Mouse (Mus musculus) heart, adult 8-10 months (tissue): ENCODE data around the gene Psmd1. TPM values are rescaled to one million over a fixed set of nuclear protein-coding genes. Genes with fewer than 3 reads are reported as not detected.
"Not testable (repeated sequence)": the region's sequence is repeated elsewhere in the genome, so short reads cannot be mapped to it uniquely, and the experiment has no call there.

Experiments
- DNase-seq: peaks from one replicate; pipeline ENCODE4 v3.0.0; 2022; ENCODE audit warnings: low spot score
- total RNA-seq, 4 experiments: library from RNA; stranded (reverse); gene quantifications; 2 replicates each; pipeline ENCODE4 v1.2.4; 2022

Gene Psmd1
- 100 to 1,000 TPM in 3 of 4 experiments, 10 to 100 TPM in 1; 95.7 to 115 (median 109) TPM for total RNA-seq

DNA sequence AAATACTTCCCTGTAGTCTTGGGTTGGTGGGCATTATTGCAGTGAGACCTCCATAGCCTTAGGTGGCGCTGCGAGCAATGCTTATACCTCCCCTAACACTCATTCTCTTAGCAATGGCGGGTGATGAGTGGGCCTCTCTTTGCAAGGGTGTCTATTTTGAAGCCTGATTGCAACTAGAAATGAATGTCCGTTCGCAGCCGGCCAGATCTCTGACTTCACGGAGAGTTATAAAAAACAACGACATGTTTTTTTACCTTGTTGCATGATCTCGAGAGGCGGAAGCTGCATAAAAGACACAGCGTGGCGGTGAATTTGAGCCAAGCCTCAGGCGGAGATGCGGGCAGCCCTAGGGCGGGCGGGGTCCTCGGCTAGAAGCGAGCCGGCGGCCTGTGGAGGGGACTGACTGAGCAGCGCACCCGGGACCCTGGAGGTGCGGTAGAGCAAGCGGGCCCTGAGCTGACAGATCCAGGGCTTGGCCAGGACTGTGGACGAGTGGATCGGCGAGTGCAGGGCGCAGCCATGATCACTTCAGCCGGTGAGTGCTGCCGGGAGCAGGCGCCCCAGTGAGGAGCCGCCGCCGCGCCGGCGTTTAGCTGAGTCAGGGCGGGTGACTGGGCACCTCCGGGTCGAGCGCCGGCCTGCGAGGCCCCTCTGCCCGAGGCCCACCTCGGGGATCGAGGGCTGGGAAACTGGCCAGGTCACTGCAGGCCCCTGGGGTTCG lies at the start of gene Psmd1:
Gene Psmd1 (plus strand): TSS at position 117 of the 721 bp plus-strand sequence.
- peak; percentile 91 for DNase-seq

DNA sequence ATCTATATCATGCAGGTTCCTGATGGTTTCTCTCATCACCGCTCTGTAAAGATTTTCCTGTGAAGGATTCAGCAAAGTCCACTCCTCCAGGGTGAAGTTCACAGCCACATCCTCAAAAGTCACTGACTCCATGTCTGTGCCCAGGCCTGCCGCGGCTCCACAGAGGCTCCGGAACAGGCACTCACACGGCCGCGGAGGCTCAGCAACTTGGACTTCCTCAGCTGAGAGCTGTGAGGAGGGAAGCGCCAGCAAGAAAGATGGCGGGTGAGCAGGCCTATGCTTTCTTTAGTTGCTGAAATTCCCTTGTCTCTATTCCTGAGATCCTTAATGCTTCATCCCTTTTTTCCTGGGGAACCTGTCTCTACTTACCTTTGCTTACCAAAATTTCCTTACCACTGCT lies 48.4 kb upstream of the Psmd1 start:
- not testable (repeated sequence) for DNase-seq

- DNase-seq = no peak
Observed at GRCm38 (mm10) chr1:86016516-86016915, 47.7 kb upstream of the Psmd1 start, which contains the start of gene Spata3. Spata3 (plus strand) TSS chr1:86016816.

DNA sequence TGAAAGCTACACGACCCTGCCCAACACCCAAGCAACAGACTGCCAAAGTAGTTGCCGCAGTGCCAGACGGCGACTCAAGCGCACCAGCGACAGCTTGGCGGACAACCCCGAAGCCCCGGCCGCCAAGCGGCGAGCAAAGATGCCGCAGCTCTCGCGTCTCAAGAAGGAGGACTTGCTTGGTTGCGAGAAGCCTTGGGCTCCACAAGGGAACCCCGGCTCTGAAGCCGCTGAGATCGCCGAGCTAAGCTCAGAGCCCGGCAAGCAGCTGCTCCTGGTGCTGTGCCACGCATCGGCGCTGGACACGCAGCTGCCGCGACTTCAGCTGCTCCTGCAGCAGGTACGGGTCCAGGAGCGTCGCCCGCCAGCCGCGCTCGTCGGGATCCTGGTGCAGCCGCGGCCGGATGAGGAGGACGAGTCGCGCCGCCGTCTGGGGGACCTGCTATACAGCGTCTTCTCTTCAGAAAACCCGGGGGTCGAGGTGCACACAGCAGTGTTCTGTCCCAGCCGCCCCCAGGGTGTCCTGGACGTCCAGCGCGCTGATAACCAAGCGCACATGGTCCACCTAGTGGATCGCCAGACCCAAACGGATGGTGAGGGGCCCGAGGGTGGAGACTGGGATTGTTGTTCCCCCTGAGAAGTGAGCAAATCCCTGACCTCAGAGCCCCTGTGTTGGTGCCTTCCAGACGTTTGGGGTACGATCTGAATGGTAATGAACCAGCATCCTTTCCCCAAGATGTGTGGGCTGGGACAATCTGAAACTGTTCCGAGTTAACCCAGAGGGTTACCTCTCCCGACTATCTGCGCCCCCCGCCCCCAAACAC lies 45.7 kb upstream of the Psmd1 start:
- no peak for DNase-seq

- no peak for DNase-seq
Observed at GRCm38 (mm10) chr1:86021365-86021989, 42.7 kb upstream of the Psmd1 start.

GRCm38 (mm10) chr1:86032273-86032987 lies 31.8 kb upstream of the Psmd1 start:
- DNase-seq = no peak

- peak; percentile 40 for DNase-seq
Observed at GRCm38 (mm10) chr1:86038191-86038951, 25.8 kb upstream of the Psmd1 start.

GRCm38 (mm10) chr1:86040131-86040530 lies 24.1 kb upstream of the Psmd1 start:
- no peak for DNase-seq

DNA sequence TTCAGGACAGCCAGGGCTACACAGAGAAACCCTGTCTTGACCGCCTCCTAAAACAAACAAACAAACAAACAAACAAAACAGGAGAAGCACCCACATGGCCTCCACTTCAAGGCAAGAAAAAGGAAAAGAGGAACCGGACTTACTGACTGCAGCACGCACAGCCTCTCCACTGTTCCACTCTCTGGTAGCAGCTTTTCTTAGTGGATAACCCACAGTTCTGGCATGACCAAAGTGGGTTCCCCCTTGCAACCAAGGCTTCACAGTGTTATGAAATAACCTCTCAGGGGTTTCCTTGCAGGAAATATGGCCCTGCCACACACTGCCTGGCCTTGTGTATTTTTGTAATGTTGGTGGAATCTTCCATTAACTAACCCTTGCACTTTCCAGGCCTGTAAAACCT lies 23.4 kb upstream of the Psmd1 start:
- DNase-seq = no peak

DNA sequence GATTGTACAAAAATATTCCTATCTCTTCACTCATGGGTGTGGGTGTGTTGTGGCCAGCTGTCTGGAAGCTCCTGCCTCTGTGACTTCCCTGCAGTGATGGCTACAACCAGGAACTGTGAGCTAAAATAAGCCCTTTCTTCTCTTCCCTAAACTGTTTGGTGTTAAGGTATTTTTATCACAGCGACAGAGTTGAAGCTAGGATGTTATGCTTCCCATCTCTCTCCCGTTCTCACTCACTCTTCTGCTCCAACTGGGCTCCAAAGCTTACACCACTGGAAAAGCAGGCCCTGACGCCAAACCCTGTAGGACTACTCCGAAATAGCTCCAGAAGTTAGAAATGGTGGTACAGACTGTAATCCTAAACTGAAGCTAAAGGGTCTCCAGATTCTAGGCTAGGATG lies 19.1 kb upstream of the Psmd1 start:
- DNase-seq = no peak

- DNase-seq = no peak
Observed at GRCm38 (mm10) chr1:86045848-86046805, 18.1 kb upstream of the Psmd1 start, which contains the start of gene 2810459M11Rik. 2810459M11Rik (plus strand) TSS chr1:86045863.

GRCm38 (mm10) chr1:86046833-86047563 lies 17.2 kb upstream of the Psmd1 start:
- no peak for DNase-seq

GRCm38 (mm10) chr1:86048231-86048630 lies 16.0 kb upstream of the Psmd1 start:
- no peak for DNase-seq

GRCm38 (mm10) chr1:86048744-86049143 lies 15.4 kb upstream of the Psmd1 start:
- DNase-seq = no peak

DNA sequence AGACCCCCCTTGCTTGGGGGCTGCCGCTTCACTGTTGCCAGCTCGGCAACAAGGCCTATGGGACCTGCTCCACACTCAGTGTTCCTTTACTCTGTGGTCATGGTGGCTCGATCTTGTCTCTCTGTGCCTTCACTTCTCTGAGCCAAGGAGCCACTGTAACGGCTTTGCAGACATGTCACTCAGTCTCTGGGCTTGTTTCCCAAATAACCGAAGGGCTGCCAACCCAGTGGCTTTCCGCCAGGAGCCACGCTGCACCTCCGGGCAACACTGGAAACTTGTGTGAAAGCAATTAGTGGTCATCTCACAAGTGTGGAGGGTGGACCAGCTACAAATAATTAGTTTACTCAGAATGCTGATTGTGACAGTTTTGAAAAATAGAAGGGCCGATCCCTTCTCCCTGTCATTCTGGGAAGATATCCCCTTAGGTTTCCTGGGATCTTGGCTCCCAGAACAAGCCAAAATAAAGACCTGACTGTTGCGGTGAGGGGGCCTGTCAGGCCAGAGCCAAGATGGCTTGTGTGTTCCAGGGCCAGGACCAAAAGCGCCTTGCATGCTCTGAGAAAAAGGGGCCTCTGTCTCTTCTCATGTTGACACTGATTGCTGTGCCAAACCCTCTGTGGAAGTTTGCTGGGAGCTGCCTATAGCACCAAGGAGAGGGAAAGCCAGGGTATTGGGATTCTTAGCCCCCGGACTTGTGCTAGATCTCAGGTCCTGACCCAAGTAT lies 10.8 kb upstream of the Psmd1 start:
- DNase-seq = peak; percentile 68

- no peak for DNase-seq
Observed at GRCm38 (mm10) chr1:86054943-86055342, 9.2 kb upstream of the Psmd1 start.

GRCm38 (mm10) chr1:86056284-86056683 lies 7.9 kb upstream of the Psmd1 start:
- no peak for DNase-seq
